Mouse (Mus musculus) large intestine, adult 2 months (tissue): Measurements from ENCODE around the gene Aadac. TPM values are rescaled to one million over a fixed set of nuclear protein-coding genes. Genes with fewer than 3 reads are reported as not detected.

ENCODE experiments used
- DNase-seq: peaks from one replicate; pipeline ENCODE4 v3.0.0-alpha.2; 2012; ENCODE audit warnings: low read depth, low spot score
- WGBS: fragments of 180-500 bp; shearing (Covaris S2); methylation state at CpG from one replicate; pipeline ENCODE4 v1.1.7; 2018; 5-methylcytosine and 5-hydroxymethylcytosine counted together
- polyA plus RNA-seq: library from polyadenylated mRNA; depleted of rRNA; stranded (reverse); fragments of >200 nt; gene quantifications from 2 replicates; pipeline ENCODE4 v1.2.3, GENCODE M21; 2012; rRNA removed

Aadac gene
- polyA plus RNA-seq: 4.5 and 20.9 TPM in 2 replicates

- no peak for DNase-seq
- 70% methylated on average over 1 of the region's 1 CpGs for WGBS
Observed at GRCm38 (mm10) chr3:60025417-60025816, at the start of gene Aadac. Aadac (plus strand) TSS chr3:60025717.

DNA sequence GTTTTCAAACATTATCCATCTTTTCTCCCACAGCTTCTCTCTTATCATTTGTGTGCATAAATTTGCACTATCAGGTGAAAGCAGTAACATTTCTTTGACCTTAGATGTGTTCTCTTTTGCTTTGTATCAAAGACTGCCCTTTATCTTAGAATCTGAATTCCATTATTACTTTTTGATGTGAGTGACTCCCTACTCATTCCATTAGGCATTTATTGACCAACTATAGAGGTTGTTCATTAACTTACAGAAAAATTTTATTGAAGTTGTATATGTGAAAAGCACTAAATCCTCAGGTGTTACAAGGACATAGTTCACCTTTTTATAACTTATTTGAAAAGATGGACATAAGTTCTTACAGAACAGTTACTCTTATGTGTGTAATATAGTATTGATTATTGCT, 21.9 kb upstream of the Aadac start:
- DNase-seq: no peak

DNA sequence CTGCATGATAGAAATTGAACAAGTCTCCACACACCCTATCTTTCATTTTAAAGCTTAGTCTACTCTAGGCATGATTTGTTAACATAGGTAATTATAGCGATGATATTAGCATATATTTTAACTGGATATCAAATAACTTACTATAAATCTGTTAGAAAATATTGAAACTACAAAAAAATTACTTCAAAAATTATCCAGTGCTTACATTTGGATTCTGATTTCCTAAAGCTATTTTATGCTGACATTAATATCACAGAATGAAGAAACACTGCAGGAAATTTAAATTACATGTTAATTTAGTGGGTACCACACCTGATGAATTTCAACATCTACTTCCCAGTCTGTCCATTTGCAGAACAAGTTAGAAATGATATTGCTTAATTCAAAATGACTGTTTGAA, 19.1 kb upstream of the Aadac start, which contains the start of gene Aadacl2:
TSS of gene Aadacl2 (plus strand) at position 301 of the 400 bp plus-strand sequence.
- WGBS: 83% methylated on average over 1 of the region's 1 CpGs
- DNase-seq: no peak

- DNase-seq: no peak
- WGBS: 36% methylated on average over 4 of the region's 4 CpGs
Observed at GRCm38 (mm10) chr3:60031511-60031910, 6.0 kb downstream of the Aadac start.

GRCm38 (mm10) chr3:60046221-60046913, 20.9 kb downstream of the Aadac start:
- 71% methylated on average over 3 of the region's 3 CpGs for WGBS
- no peak for DNase-seq

- WGBS: 40% methylated on average over 3 of the region's 3 CpGs
- DNase-seq: no peak
Observed at GRCm38 (mm10) chr3:60053231-60053927, 27.9 kb downstream of the Aadac start.

GRCm38 (mm10) chr3:60053931-60054330, 28.4 kb downstream of the Aadac start:
- no peak for DNase-seq
- 80% methylated on average over 2 of the region's 2 CpGs for WGBS

GRCm38 (mm10) chr3:60056451-60056850, 30.9 kb downstream of the Aadac start:
- 25% methylated on average over 3 of the region's 3 CpGs for WGBS

GRCm38 (mm10) chr3:60057070-60057808, 31.7 kb downstream of the Aadac start:
- WGBS: 66% methylated on average over 2 of the region's 2 CpGs
- no peak for DNase-seq

More at GRCm38 (mm10) chr3:60056451-60056850, 30.9 kb downstream of the Aadac start:
- DNase-seq: no peak

- DNase-seq: no peak
- WGBS: 19% methylated on average over 1 of the region's 1 CpGs
Observed at GRCm38 (mm10) chr3:60057809-60058082, 32.2 kb downstream of the Aadac start.

GRCm38 (mm10) chr3:60078883-60079415, 53.4 kb downstream of the Aadac start:
- DNase-seq: no peak
- 73% methylated on average over 1 of the region's 1 CpGs for WGBS

DNA sequence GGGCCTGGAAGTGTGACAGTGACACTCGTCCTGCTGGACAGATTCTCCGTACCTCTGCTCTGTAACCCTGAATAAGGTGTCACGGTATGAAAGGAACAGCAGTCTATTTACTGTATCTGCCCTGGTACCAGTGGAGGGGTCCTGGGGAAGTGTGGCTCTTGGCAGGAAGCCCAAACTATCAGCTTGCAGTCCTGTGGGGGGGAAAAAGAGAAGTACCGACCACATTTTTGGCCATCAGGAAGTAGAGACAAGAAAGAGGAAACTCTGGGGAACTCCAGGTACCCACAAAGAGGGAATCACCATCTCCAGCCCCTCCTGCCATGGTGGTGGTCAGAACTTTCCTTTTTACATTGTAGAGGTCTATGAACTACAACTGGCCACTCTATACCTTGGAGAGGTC, 55.1 kb downstream of the Aadac start:
- 68% methylated on average over 4 of the region's 4 CpGs for WGBS
- DNase-seq: no peak

DNA sequence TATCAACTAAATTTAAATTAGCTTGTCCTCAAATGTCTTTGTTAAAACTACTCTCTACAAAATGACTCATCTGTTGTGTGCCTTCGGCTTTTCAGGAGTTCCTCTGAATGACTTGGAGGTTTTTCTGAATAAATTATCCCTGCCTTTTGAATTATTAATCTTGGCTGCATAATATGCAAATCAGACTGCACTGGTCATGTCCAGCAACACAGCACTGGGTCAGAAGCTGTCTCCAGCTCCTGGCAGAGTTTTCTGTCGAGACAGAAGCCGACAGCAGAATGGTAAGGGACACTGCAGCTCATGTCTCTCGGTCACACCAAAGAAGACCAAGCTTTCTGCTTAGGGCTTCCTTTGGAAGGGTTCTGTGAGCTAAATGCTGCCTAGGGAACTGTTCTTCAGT, 56.1 kb downstream of the Aadac start, which contains the start of gene Sucnr1:
TSS of gene Sucnr1 (plus strand) at position 222 of the 400 bp plus-strand sequence.
- WGBS: 77% methylated on average over 4 of the region's 4 CpGs
- no peak for DNase-seq

DNA sequence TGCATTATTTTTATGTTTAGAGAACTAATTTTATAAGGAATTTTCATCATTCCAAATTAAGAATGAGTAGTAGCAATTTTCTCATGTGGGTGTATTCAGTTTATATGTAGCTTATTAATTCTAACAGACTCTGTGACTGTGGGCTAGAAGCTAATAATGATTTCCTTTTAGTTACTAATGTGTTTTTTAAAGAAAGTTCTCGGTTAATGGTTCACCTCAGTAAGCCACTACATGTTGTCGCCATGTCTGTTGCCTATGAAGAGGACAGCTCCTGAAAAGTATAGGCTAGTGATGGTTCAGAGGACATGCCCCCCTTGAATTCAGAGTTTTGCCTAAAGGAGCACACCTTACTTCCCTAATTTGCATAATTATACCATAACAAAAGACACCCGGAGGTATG, 57.2 kb downstream of the Aadac start:
- no peak for DNase-seq
- 89% methylated on average over 3 of the region's 3 CpGs for WGBS

DNA sequence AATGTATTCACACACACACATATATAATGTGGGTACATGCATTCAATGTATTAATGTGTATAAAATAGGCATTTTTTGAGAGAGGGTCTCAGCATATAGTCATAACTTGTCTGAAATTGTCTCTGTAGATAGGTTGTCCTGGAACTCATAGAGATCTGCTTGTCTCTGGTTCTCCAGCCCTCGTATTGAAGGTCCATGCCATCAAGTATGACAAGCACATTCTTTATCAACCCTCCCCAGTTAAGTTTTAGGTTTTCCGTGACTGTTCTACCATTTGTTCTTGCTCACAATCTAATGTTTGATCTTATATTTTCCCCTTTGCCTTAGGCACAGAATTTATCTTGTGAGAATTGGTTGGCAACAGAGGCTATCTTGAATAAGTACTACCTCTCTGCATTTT, 60.2 kb downstream of the Aadac start:
- no peak for DNase-seq
- WGBS: 97% methylated on average over 2 of the region's 2 CpGs

Other genes starting within 250 kb of the Aadac start
- not detected in 2 replicates for gene Gm8298, start 164.7 kb upstream of the Aadac start, polyA plus RNA-seq
- not detected in 2 replicates for gene C130079G13Rik, start 100.5 kb upstream of the Aadac start, polyA plus RNA-seq
- not detected in 2 replicates for gene Aadacl2, start 19.0 kb upstream of the Aadac start, polyA plus RNA-seq
- gene Sucnr1, start 56.2 kb downstream of the Aadac start, polyA plus RNA-seq: 1.0 and 1.5 TPM in 2 replicates